Mouse (Mus musculus): ENCODE measurements around the gene Gucd1.

Gucd1 gene

GRCm38 (mm10) chr10:75324391-75324790, 193.4 kb downstream of the Gucd1 start:
- 82% methylated on average over 10 of the region's 10 CpGs for WGBS

GRCm38 (mm10) chr10:75323986-75324385, 193.8 kb downstream of the Gucd1 start:
- WGBS: 91% methylated on average over 8 of the region's 8 CpGs

- 70% methylated on average over 6 of the region's 6 CpGs for WGBS
Observed at GRCm38 (mm10) chr10:75322966-75323365, 194.8 kb downstream of the Gucd1 start.

- 72% methylated on average over 4 of the region's 4 CpGs for WGBS
Observed at GRCm38 (mm10) chr10:75320321-75320720, 197.5 kb downstream of the Gucd1 start.

- WGBS: 86% methylated on average over 6 of the region's 6 CpGs
Observed at GRCm38 (mm10) chr10:75318206-75318605, 199.6 kb downstream of the Gucd1 start.

GRCm38 (mm10) chr10:75316908-75317761, 200.6 kb downstream of the Gucd1 start:
- WGBS: 2% methylated on average over 81 of the region's 81 CpGs

GRCm38 (mm10) chr10:75316872-75316907, 201.1 kb downstream of the Gucd1 start, which contains the start of gene Adora2a:
Gene Adora2a, plus strand, starts transcription at chr10:75316877.
- WGBS: no CpG with 5 or more reads among the region's 4 CpGs

GRCm38 (mm10) chr10:75316472-75316871, 201.3 kb downstream of the Gucd1 start:
- 4% methylated on average over 7 of the region's 9 CpGs for WGBS

- 46% methylated on average over 8 of the region's 8 CpGs for WGBS
Observed at GRCm38 (mm10) chr10:75315756-75316155, 202.0 kb downstream of the Gucd1 start.

- WGBS: 72% methylated on average over 6 of the region's 6 CpGs
Observed at GRCm38 (mm10) chr10:75314190-75314980, 203.4 kb downstream of the Gucd1 start.

GRCm38 (mm10) chr10:75312361-75312760, 205.4 kb downstream of the Gucd1 start:
- WGBS: 77% methylated on average over 7 of the region's 7 CpGs

- WGBS: 94% methylated on average over 7 of the region's 7 CpGs
Observed at GRCm38 (mm10) chr10:75307130-75307529, 210.6 kb downstream of the Gucd1 start.

- WGBS: 36% methylated on average over 6 of the region's 6 CpGs
Observed at GRCm38 (mm10) chr10:75304413-75304812, 213.4 kb downstream of the Gucd1 start.

GRCm38 (mm10) chr10:75304049-75304405, 213.7 kb downstream of the Gucd1 start:
- 43% methylated on average over 5 of the region's 5 CpGs for WGBS

GRCm38 (mm10) chr10:75303324-75304048, 214.3 kb downstream of the Gucd1 start:
- 45% methylated on average over 8 of the region's 8 CpGs for WGBS

GRCm38 (mm10) chr10:75302536-75302935, 215.2 kb downstream of the Gucd1 start:
- 86% methylated on average over 4 of the region's 4 CpGs for WGBS

- 90% methylated on average over 4 of the region's 4 CpGs for WGBS
Observed at GRCm38 (mm10) chr10:75301937-75302336, 215.8 kb downstream of the Gucd1 start.

- 73% methylated on average over 12 of the region's 12 CpGs for WGBS
Observed at GRCm38 (mm10) chr10:75301195-75301806, 216.5 kb downstream of the Gucd1 start.
